Mouse (Mus musculus) liver, embryonic 12.5 days (tissue): ENCODE data around the gene Zdhhc11. TPM values are rescaled to one million over a fixed set of nuclear protein-coding genes. Genes with fewer than 3 reads are reported as not detected.

ENCODE experiments used
- ATAC-seq: fragments of 200-750 bp; cut with Nextera tagmentation; 2 replicates; pipeline ENCODE4 v1.8.0; 2017; ENCODE audit warnings: moderate number of reproducible peaks, mild to moderate bottlenecking, moderate library complexity
- H3K27ac ChIP-seq: fragments of 300-500 bp; sonication (generic); 2 replicates; pipeline ENCODE4 v1.5.1; 2016; ENCODE audit warnings: mild to moderate bottlenecking
- H3K27me3 ChIP-seq: fragments of 300-500 bp; sonication (generic); replicated peaks from 2 replicates; pipeline ENCODE4 v1.6.1; 2016; ENCODE audit warnings: mild to moderate bottlenecking, moderate library complexity
- H3K36me3 ChIP-seq: fragments of 300-500 bp; sonication (generic); 2 replicates; pipeline ENCODE4 v1.6.1; 2016; ENCODE audit warnings: mild to moderate bottlenecking, moderate library complexity
- H3K4me1 ChIP-seq: fragments of 300-500 bp; sonication (generic); 2 replicates; pipeline ENCODE4 v1.6.1; 2016
- H3K4me2 ChIP-seq: fragments of 300-500 bp; sonication (generic); 2 replicates; pipeline ENCODE4 v1.6.1; 2016; ENCODE audit warnings: mild to moderate bottlenecking, moderate library complexity
- H3K4me3 ChIP-seq: fragments of 300-500 bp; sonication (generic); 2 replicates; pipeline ENCODE4 v1.5.1; 2016; ENCODE audit warnings: mild to moderate bottlenecking, moderate library complexity
- H3K9ac ChIP-seq: fragments of 300-500 bp; sonication (generic); 2 replicates; pipeline ENCODE4 v1.6.1; 2016; ENCODE audit warnings: mild to moderate bottlenecking, moderate library complexity
- H3K9me3 ChIP-seq: fragments of 300-500 bp; sonication (generic); replicated peaks from 2 replicates; pipeline ENCODE4 v1.6.1; 2016; ENCODE audit warnings: mild to moderate bottlenecking, moderate library complexity
- WGBS: fragments of 180-500 bp; shearing (Covaris S2); methylation state at CpG from one replicate; pipeline ENCODE4 v1.1.7; 2016; ENCODE audit not compliant: insufficient replicate concordance; 5-methylcytosine and 5-hydroxymethylcytosine counted together
- polyA plus RNA-seq: library from polyadenylated mRNA; unstranded; fragments of >200 nt; fragmentation: Nextera tagmentation; extraction: Ambion mirVana; gene quantifications from 2 replicates; pipeline ENCODE4 v1.2.1, GENCODE M21; 2016

The Zdhhc11 gene
- polyA plus RNA-seq, result not detected in 2 replicates

DNA sequence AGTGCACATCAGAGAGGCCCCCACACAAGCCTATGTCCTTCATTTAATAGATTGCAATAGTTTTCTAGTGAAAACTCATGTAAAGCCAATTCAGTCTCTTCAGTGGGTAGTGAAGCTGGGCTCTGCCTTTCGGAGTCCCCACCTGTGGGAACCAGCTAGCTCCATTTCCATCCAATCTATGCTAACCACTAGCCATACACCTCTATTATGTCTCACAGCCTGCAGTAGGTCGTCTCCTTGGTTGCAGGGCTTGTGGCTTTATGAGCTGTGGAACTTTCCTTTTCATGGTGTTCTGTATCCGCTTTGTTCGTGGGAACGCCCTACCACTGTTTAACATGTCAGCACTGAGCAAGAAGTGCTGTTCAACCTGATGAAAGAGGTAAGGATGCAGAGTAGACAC, at the start of gene Zdhhc11:
Zdhhc11 (plus strand) TSS at position 301 of the 400 bp plus-strand sequence.
- no peaks in the 10 kb centered on the region for H3K4me1 ChIP-seq
- WGBS, result 77% methylated on average over 5 of the region's 5 CpGs

GRCm38 (mm10) chr13:73932201-73932600, 31.4 kb upstream of the Zdhhc11 start:
- Histone ChIP-seq H3K4me3 (no peak overlapping the region), H3K9me3 (no peaks in the 10 kb centered on the region), H3K27ac (no peak overlapping the region), H3K36me3 (peaks cover 88% of the 10 kb centered on the region), H3K27me3 (no peaks in the 10 kb centered on the region), H3K9ac (no peak overlapping the region), H3K4me1 (peaks cover 7% of the 10 kb centered on the region), H3K4me2 (no peak overlapping the region)
- WGBS, result 84% methylated on average over 10 of the region's 10 CpGs
- no peak for ATAC-seq

More for the DNA sequence above, at the start of gene Zdhhc11:
- no peak within 1 kb of the TSS for H3K4me3 ChIP-seq
- no peak within 1 kb of the TSS for H3K4me2 ChIP-seq
- H3K27ac ChIP-seq, result no peak within 1 kb of the TSS
- no peak within 1 kb of the TSS for H3K9ac ChIP-seq
- ATAC-seq, result no peak
- no peaks in the 10 kb centered on the region for H3K9me3 ChIP-seq
- H3K36me3 ChIP-seq, result peaks cover 35% of the 10 kb centered on the region
- 0 out of 2 replicates have a peak, but pooled peaks cover 15% of the 10 kb centered on the region for H3K27me3 ChIP-seq

GRCm38 (mm10) chr13:73936938-73937320, 26.7 kb upstream of the Zdhhc11 start:
- peak; percentile 27 for ATAC-seq
- Histone ChIP-seq H3K27me3 (no peaks in the 10 kb centered on the region), H3K4me2 (peak overlapping the region; percentile 90), H3K9ac (peak overlapping the region; percentile 91), H3K27ac (peak overlapping the region; percentile 92), H3K4me3 (peak overlapping the region; percentile 86), H3K36me3 (peaks cover 63% of the 10 kb centered on the region), H3K9me3 (no peaks in the 10 kb centered on the region), H3K4me1 (peaks cover 17% of the 10 kb centered on the region)
- 9% methylated on average over 5 of the region's 5 CpGs for WGBS

DNA sequence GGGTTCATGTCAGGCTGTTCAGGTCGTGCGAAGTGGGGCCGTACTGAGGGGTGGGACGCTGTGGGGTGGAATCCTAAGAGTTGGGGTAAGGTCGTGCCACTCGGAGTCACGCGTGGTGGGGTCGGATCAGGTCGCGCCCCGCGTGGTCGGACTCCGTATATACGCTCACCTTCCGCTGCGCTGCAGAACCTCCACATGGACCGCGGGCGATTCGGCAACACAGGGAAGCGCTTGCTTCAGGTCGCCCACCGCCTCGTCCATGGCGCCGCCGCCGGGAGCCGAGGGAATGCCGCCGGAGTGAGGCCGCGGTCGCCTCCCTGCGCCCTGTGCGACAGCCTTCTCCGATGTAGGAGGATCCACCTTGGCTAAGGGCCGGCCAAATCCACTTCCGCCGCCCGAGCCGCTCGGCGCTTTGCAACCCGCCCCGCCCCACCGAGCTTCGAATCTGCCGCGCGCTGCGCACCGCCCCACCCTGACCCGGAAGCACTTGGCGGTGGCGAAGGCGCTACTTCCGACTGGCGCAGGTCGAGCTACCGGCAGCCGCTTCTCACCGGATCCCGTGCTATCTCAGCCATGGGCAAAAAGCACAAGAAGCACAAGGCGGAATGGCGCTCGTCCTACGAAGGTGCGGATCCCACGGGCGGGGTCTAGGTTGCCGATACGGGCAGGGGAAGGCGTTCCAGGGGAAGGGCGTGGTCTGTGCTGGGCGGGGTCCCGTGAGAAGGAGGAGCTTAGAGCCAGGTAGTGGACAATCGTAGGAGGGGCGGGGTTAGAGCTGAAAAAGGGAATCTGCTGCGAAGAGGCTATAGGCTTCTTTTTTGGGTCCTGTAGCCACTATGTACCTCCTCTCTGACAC, 26.1 kb upstream of the Zdhhc11 start, which contains the start of the genes Trip13 and Brd9:
Trip13 (minus strand) TSS at position 464 of the 856 bp plus-strand sequence.
Brd9 (plus strand) TSS at position 491 of the 856 bp plus-strand sequence.
- Histone ChIP-seq H3K4me2 (peak within 1 kb of the TSS; percentile 90), H3K36me3 (peaks cover 63% of the 10 kb centered on the region), H3K27ac (peak within 1 kb of the TSS; percentile 92), H3K4me3 (peak within 1 kb of the TSS; percentile 86), H3K4me1 (peaks cover 17% of the 10 kb centered on the region), H3K9me3 (no peaks in the 10 kb centered on the region), H3K9ac (peak within 1 kb of the TSS; percentile 91), H3K27me3 (no peaks in the 10 kb centered on the region)
- ATAC-seq, result peak; percentile 95
- 1% methylated on average over 80 of the region's 82 CpGs for WGBS

- H3K9me3 ChIP-seq, result no peaks in the 10 kb centered on the region
- H3K9ac ChIP-seq, result peak overlapping the region; percentile 91
- H3K4me1 ChIP-seq, result peaks cover 17% of the 10 kb centered on the region
- 0 out of 2 replicates have a peak, but pooled peaks have one; percentile 6 for ATAC-seq
- H3K4me3 ChIP-seq, result peak overlapping the region; percentile 86
- H3K27me3 ChIP-seq, result no peaks in the 10 kb centered on the region
- peaks cover 63% of the 10 kb centered on the region for H3K36me3 ChIP-seq
- peak overlapping the region; percentile 92 for H3K27ac ChIP-seq
- H3K4me2 ChIP-seq, result peak overlapping the region; percentile 90
- WGBS, result 11% methylated on average over 13 of the region's 13 CpGs
Observed at GRCm38 (mm10) chr13:73938177-73938560, 25.5 kb upstream of the Zdhhc11 start.

DNA sequence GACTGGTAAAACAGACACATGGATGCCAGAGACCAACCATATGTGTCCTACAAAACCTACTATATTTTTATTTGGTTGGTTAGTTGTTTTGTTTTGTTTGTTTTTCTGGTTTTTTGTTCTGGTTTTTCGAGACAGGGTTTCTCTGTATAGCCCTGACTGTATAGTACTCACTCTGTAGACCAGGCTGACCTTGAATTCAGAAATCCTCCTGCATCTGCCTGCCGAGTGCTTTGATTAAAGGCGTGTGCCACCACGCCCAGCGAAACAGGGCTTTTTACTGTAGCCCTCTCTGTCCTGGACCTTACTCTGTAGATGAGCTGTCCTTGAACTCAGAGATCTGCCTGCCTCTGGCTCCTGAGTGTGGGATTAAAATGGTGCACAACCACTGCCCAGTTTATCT, 24.6 kb upstream of the Zdhhc11 start:
- no peak overlapping the region for H3K9ac ChIP-seq
- 83% methylated on average over 5 of the region's 5 CpGs for WGBS
- H3K36me3 ChIP-seq, result peaks cover 63% of the 10 kb centered on the region
- H3K4me3 ChIP-seq, result peak overlapping the region; percentile 86; the same call in 1 of the 2 replicates
- no peaks in the 10 kb centered on the region for H3K9me3 ChIP-seq
- no peak for ATAC-seq
- peaks cover 17% of the 10 kb centered on the region for H3K4me1 ChIP-seq
- H3K27ac ChIP-seq, result no peak overlapping the region
- no peaks in the 10 kb centered on the region for H3K27me3 ChIP-seq
- no peak overlapping the region for H3K4me2 ChIP-seq

DNA sequence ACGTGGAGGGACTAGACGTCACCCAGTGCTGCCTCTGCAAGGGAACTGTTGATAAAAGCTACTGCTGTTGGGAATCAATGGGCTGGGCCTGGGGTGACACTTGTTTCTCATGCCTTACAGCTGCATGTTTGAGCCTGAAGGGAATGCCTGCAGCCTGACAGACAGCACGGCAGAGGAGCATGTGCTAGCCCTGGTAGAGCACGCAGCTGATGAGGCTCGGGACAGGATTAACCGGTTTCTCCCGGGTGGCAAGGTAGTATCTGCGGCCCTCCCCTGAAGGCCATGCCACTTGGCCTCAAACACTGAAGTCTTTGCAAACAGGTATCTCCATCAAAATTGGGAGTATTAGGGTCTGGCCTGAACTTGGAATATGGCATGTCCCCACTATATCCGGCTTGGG, 19.0 kb upstream of the Zdhhc11 start:
- 89% methylated on average over 9 of the region's 9 CpGs for WGBS
- Histone ChIP-seq H3K9me3 (no peaks in the 10 kb centered on the region), H3K27ac (no peak overlapping the region), H3K27me3 (no peaks in the 10 kb centered on the region), H3K4me1 (no peaks in the 10 kb centered on the region), H3K4me2 (no peak overlapping the region), H3K4me3 (no peak overlapping the region), H3K36me3 (peaks cover 92% of the 10 kb centered on the region), H3K9ac (no peak overlapping the region)
- no peak for ATAC-seq

- Histone ChIP-seq H3K4me3 (no peak overlapping the region), H3K36me3 (peaks cover 93% of the 10 kb centered on the region), H3K27ac (no peak overlapping the region), H3K4me1 (no peaks in the 10 kb centered on the region), H3K27me3 (no peaks in the 10 kb centered on the region), H3K9me3 (no peaks in the 10 kb centered on the region), H3K4me2 (no peak overlapping the region), H3K9ac (no peak overlapping the region)
- ATAC-seq, result no peak
- 86% methylated on average over 1 of the region's 1 CpGs for WGBS
Observed at GRCm38 (mm10) chr13:73953551-73954130, 10.0 kb upstream of the Zdhhc11 start.

GRCm38 (mm10) chr13:73954666-73955065, 9.0 kb upstream of the Zdhhc11 start:
- Histone ChIP-seq H3K4me3 (no peak overlapping the region), H3K4me1 (no peaks in the 10 kb centered on the region), H3K27me3 (no peaks in the 10 kb centered on the region), H3K4me2 (no peak overlapping the region), H3K9me3 (no peaks in the 10 kb centered on the region), H3K27ac (no peak overlapping the region), H3K36me3 (peaks cover 93% of the 10 kb centered on the region), H3K9ac (no peak overlapping the region)
- WGBS, result 70% methylated on average over 6 of the region's 6 CpGs
- ATAC-seq, result no peak

GRCm38 (mm10) chr13:73955531-73955930, 8.1 kb upstream of the Zdhhc11 start:
- H3K36me3 ChIP-seq, result peaks cover 93% of the 10 kb centered on the region
- H3K9ac ChIP-seq, result no peak overlapping the region

GRCm38 (mm10) chr13:73960117-73960652, 3.5 kb upstream of the Zdhhc11 start:
- 0 out of 2 replicates have a peak, but pooled peaks cover under 1% of the 10 kb centered on the region for H3K27me3 ChIP-seq
- peaks cover 66% of the 10 kb centered on the region for H3K36me3 ChIP-seq
- no peak overlapping the region for H3K9ac ChIP-seq
- no peak overlapping the region for H3K27ac ChIP-seq
- H3K9me3 ChIP-seq, result no peaks in the 10 kb centered on the region
- 79% methylated on average over 10 of the region's 10 CpGs for WGBS
- no peaks in the 10 kb centered on the region for H3K4me1 ChIP-seq
- H3K4me2 ChIP-seq, result no peak overlapping the region
- no peak for ATAC-seq
- no peak overlapping the region for H3K4me3 ChIP-seq

More at GRCm38 (mm10) chr13:73955531-73955930, 8.1 kb upstream of the Zdhhc11 start:
- H3K9me3 ChIP-seq, result no peaks in the 10 kb centered on the region
- H3K4me2 ChIP-seq, result no peak overlapping the region
- no peak for ATAC-seq
- no peaks in the 10 kb centered on the region for H3K27me3 ChIP-seq
- no peaks in the 10 kb centered on the region for H3K4me1 ChIP-seq
- WGBS, result 59% methylated on average over 5 of the region's 5 CpGs
- no peak overlapping the region for H3K4me3 ChIP-seq
- no peak overlapping the region for H3K27ac ChIP-seq

DNA sequence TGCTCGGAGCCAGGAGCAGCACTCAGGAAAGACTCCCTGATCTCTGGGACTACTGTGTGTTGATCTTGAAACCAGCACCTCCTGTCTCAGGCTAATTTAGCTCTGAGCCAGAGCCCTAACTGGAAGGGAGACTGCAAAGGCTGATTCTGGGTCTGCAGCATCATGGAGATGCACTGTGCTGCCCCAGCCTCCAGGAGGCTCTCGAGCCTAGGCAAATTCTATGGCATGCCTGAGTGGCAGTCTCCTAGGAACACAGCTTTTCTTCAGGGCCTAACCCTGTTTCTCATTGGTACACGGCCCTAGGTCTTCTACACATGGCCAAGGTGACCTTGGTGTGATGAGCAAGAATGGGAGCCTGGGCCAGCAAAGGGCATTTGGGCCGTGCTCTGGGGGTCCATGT, 2.5 kb upstream of the Zdhhc11 start:
- H3K9ac ChIP-seq, result no peak overlapping the region
- 73% methylated on average over 4 of the region's 4 CpGs for WGBS
- ATAC-seq, result no peak
- no peaks in the 10 kb centered on the region for H3K9me3 ChIP-seq
- H3K4me2 ChIP-seq, result no peak overlapping the region
- no peak overlapping the region for H3K27ac ChIP-seq
- H3K36me3 ChIP-seq, result peaks cover 57% of the 10 kb centered on the region
- H3K4me1 ChIP-seq, result no peaks in the 10 kb centered on the region
- H3K4me3 ChIP-seq, result no peak overlapping the region
- 0 out of 2 replicates have a peak, but pooled peaks cover 10% of the 10 kb centered on the region for H3K27me3 ChIP-seq
